Mouse (Mus musculus): ENCODE data around the gene Dnaja3.

Dnaja3 gene

DNA sequence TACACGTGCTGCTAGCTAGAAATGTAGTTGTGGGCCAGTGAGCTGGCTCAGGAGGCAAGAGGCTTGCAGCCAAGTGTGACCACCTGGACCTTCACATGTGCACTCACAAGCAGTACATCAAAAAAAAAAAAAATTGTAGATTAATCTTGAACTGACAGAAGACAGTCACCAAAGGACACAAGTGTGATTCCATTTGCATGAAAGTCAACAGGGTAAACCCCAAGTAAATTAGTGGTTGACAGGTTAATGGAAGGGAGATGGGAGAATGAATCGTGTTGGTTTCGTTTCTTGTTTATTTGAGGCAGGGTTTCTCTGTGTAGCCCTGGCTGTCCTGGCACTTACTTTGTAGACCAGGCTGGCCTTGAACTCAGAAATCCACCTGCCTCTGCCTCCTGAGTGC, 78.1 kb downstream of the Dnaja3 start:
- DNase-seq (ENCODE audit: inconsistent age in 2 of 2, low spot score in 1 of 2), result no peak

DNA sequence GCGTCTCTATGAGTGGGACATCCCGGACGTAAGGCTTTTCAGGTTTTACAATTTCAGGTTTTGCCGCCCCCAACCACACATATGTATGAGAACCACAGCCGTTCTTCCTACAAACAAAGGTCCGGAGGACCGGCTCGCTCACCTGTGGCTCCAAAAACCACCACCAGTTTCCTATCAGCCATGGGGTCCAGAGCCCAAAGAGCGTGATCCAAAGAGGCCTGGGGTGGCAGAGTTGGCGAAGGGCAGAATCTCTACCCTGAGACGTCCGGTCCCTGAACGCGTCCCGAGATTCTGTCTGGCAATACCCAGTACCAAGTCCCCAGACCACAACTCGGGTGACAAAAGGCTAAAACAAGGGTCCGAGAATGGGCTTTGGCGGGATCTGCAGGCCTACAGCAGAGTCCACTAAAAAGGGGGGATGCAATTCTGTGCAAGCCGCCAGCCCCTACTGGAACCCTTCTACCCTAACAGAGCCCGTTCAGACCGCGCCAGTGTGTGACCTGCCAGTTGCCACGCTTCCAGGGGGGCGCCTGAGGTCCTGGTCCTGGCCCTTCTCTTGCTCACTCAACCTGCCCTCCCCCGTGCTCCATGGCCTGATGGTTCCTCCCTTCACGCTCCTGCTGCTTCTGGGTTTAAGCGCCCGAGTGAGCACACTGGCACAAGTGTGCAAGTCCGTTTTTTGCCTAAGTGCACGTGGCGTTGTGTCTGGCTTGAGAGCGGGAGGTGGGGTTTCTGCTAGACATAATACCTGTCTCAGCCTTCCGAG, 79.1 kb downstream of the Dnaja3 start, which contains the start of gene Nmral1:
TSS of gene Nmral1 (minus strand) at position 604 of the 766 bp plus-strand sequence.
- DNase-seq (ENCODE audit: inconsistent age in 2 of 2, low spot score in 1 of 2), result peak; percentile 61 to 87

DNA sequence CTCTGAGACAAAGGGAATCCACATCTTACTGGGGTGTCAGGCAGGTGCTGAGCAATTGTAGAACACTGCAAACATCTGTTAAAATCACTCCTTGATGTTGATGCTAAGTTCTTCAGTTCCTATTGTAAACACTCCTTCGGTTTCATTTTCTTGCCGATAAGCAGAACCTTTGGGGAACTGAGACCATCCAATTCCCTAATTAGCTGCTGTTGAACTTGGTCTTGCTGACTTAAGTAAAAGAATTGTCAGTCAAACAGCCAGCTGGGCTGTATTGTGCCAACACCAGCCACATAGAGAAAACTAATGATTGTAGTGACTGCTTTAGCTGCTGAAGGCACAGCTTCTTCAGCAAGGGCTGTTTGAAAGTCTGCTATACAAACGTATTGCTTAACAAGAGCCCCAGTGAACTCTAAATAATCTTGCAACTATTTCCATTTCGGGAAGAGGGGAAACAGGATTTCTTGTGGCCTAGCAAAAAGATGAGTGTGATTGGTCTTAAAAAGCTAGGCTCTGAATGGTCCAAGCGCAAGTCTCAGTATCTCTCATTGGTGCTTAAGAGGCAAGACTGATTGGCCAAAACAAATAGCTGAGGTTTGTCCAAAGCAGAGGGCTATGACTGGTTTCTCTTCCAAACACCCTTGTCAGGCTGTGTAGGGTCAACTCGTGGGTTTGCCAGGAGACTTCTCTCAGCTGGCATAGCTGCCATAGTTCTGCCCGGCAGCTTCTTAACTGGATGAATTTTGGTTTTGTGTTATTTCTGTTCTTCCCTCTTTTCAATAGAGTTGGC, 82.5 kb downstream of the Dnaja3 start:
- no peak for DNase-seq (ENCODE audit: inconsistent age in 2 of 2, low spot score in 1 of 2)

DNA sequence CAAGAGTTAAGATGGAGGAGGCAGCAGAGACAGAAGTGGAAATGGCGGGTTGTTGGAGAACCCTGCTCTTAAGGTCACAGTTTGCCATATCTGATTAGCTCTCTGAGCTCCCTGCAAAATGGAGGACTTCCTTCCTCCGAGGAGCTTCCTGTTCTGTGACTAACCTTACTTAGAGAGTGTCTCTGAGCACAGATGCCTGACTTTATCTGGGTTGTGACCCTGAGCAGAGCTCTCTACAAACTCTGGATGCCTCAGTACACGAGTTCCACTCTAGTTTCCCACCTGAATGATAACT, 83.1 kb downstream of the Dnaja3 start:
- DNase-seq (ENCODE audit: inconsistent age in 2 of 2, low spot score in 1 of 2), result no peak

DNA sequence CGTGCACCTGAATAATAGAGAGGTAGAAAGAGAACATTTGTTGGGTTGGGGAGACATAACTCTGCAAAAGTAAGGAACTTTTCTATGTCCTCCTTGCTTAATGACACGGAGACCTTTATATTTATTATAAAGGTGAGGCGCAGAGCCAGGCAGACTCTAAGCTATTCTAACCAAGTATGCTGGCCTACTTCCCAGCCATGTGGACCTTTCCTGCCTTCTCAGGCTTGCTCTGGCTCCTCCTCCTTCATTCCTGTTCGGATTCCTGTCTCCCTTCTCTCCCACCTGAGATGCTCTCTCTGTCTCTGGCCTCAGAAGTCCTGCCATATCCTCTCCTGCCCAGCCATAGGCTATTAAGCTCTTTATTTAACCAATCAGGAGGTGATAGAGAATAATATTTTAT, 85.5 kb downstream of the Dnaja3 start:
- no peak for DNase-seq (ENCODE audit: inconsistent age in 2 of 2, low spot score in 1 of 2)

DNA sequence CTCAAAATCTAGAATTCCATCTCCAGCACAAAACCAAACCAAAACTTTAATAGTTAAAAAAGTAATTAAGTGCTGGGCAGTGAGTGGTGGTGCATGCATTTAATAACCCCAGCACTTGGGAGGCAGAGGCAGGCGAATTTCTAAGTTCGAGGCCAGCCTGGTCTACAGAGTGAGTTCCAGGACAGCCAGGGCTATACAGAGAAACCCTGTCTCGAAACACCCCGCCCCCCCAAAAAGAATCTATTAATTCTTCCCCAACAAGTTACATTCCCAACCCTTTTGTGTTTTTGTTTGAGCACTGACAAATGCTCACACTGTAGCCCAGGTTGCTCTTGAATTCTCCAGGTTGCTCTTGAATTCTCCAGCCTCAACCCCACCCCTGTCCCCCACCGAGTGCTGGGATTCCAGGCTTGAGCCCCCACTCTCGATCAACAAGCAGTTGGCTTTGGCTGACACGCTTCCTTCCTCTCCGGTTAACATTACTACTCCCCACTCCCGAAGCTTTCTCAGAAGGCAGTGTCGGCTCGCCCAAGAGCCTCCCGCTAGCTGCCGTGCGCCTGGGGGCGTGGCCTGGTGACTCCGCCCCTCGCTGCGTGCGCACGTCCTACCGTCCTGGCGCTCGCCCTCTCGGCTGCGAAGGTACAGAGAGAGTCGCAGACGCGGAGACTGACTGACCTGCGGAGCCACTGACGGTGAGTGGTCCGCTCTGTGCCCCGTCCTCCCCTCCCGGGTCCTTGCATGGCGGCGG, 86.2 kb downstream of the Dnaja3 start, which contains the start of gene Hmox2:
TSS of gene Hmox2 (plus strand) at position 582 of the 748 bp plus-strand sequence.
- DNase-seq (ENCODE audit: inconsistent age in 2 of 2, low spot score in 1 of 2), result peak; percentile 96 to 98

DNA sequence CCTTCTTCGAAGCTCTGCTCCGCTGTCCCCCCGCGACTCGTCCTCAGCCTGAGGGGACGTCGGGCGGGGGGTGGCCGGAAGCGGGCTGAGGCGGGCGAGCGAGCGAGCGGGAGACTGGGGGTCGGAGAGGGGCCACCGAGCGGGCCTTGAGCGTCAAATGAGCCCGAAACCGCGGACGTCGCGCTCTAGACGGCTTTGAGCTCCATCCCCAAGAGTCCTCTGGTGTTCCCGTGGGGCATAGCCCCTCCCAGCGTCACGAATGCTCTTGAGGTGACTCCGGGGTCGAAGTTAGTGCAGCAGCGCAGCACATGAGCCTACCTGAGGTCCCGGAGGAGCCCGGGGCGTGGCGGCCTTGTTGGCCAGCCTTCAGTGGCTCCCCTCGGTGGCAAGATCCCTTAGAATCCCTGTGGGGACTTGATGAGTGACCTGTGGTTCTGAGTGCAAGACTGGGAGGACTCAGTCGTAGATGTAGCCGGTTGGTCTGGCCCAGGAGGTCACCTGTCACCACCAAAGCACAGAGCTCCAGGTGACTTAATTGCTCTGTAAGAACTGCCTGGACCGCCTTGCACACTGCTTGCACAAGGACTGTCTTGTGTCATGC, 86.8 kb downstream of the Dnaja3 start:
- peak in 1 of 2 experiments; percentile 85 for DNase-seq (ENCODE audit: inconsistent age in 2 of 2, low spot score in 1 of 2)

DNA sequence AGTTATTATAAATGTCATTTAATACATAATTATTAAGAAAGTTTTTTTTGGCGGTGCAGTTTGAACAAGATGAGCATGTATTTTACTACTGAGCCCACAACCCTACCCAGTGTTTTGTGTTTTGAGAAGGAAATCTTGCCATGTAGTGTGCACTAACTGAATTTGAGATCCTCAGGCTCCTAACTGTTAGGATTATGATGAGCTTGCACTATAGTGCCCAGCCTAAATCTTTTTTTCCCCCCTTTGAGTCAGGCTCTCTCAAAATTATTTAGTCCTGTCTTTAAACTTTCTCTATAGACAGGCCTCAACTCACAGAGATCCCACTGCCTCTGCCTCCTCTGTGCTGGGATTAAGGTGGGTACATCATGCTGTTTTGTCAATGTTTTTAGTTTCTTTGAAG, 87.7 kb downstream of the Dnaja3 start:
- no peak for DNase-seq (ENCODE audit: inconsistent age in 2 of 2, low spot score in 1 of 2)

DNA sequence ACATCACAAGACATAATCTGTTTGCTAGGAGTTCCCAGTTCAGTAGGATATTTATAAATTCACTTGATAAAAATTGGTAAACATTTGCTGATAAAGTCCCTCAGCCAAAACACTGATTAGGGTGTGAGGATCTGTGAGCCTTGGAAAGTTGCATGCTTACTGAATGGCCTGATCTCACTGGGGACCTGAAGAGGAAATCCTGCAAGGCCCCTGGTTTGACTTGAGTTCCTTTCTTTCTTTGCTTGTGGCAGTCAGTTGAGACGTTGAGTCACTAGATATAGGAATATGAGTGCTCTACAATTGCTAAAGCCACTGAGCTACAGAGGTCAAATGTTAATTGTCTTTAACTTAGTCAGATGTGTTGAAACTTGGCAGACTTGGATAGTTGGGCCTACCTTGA, 88.2 kb downstream of the Dnaja3 start:
- peak in 1 of 2 experiments; percentile 83 for DNase-seq (ENCODE audit: inconsistent age in 2 of 2, low spot score in 1 of 2)

DNA sequence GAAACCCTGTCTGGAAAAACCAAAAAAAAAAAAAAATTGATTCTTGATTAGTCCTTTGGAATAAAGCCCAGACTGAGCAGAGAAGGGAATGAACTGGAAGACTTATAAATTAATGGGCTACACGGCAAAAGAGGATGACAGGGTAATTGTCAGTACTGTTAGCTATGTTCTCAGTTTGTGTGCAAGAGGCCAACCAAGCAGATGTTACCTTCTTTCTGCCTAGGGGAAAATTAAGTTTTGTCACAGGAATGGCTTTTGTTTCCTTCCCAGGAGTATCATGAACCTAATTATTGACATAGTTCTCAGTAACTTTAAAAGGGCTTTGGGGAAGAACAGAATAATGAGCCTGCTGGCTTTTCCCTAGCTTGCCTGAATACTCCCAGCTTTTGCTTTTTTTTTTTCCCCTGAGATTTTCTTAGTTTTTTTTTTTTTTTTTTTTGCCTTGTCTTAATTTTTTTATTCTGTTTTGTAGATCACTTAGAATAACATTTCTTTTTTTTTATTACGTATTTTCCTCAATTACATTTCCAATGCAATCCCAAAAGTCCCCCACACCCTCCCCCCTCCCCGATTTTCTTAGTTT, 91.1 kb downstream of the Dnaja3 start:
- no peak for DNase-seq (ENCODE audit: inconsistent age in 2 of 2, low spot score in 1 of 2)

DNA sequence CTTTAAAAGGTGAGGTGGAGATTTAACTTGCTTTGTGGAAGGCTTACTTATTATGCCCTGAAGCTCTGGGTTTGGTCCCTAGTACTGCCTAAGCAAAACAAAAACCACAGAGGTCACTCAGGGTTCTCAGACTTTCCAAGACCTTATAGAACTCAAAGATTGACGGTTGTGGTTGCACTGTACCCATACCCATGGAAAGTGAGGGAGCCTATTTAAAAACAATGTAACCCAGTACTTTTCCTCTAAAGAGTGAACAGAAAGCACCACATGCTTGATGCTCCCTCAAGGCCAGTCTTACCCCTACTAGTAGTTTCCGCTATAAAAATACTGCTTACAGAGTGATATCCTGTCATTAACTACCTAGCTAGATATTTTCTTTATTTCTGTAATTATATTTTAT, 96.5 kb downstream of the Dnaja3 start:
- DNase-seq (ENCODE audit: inconsistent age in 2 of 2, low spot score in 1 of 2), result no peak

DNA sequence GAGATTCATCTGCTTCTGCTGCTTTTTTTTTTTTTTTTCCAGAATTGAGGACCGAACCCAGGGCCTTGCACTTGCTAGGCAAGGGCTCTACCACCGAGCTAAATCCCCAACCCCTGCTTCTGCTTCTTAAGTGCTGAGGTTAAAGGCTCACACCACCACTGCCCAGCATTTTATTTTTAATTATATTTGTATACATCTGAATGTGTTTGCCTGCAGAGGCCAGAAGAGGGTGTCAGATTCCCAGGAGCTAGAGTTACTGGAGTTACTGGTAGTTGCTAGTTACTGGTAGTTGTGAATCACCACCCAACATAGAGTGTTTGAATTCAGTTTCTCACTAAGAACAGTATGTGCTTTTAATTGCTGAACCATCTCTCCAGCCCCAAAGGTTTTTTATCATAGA, 100.2 kb downstream of the Dnaja3 start:
- DNase-seq (ENCODE audit: inconsistent age in 2 of 2, low spot score in 1 of 2), result no peak

DNA sequence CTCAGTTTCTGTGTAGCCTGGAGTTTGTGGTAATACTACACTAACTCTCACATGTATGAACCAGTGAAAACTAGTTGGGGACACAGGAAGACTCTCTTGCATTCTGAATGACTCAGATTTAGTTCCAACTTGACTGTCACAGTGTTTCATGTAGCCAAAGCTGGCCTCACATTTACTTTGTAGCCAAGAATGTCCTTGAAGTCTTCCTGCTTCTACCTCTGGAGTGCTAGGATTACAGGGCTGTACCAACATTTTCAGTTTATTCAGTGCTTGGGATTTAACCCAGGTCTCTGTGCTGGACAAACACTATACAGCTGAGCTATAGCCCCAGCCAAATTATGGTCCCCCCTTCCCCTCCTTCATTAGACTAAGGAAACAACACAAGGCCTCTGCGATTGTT, 102.4 kb downstream of the Dnaja3 start:
- no peak for DNase-seq (ENCODE audit: inconsistent age in 2 of 2, low spot score in 1 of 2)

DNA sequence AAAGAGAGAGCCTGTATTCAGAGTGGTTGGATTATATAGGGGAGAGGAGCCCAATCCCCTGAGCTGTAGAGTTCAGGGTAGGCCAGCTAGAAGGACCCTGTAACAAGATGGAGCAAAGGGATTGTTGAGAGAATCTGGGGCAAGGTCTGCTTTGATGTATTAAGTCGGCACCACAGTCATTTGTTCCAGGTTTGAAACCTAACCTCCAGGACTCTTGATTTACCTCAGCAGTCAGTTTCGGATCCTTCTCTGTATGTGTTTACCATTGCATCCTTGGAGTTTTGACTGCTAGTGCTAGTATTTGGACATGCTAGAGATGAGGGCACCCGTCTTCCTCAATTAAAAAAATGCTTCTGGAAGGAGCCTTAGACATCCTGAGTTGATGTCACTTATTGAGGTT, 112.4 kb downstream of the Dnaja3 start:
- DNase-seq (ENCODE audit: inconsistent age in 2 of 2, low spot score in 1 of 2), result no peak

DNA sequence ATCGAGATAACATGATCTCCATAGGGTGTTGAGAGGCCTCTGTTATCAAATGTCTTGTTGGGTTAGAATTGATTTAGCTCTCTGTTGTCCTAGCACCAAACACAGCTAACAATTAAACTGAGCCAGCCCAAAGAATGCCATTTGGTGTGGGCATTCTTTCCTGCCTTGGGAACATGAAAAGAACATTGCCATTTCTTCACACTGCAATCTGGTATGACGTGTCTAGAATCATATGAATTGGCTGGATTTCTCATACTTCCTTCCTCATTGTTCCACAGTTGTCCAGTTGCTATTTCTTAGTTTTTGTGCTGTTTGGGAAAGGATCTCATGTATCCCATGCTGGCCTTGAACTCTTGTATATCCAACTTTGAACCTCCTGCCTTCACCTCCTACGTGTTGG, 114.3 kb downstream of the Dnaja3 start:
- no peak for DNase-seq (ENCODE audit: inconsistent age in 2 of 2, low spot score in 1 of 2)

DNA sequence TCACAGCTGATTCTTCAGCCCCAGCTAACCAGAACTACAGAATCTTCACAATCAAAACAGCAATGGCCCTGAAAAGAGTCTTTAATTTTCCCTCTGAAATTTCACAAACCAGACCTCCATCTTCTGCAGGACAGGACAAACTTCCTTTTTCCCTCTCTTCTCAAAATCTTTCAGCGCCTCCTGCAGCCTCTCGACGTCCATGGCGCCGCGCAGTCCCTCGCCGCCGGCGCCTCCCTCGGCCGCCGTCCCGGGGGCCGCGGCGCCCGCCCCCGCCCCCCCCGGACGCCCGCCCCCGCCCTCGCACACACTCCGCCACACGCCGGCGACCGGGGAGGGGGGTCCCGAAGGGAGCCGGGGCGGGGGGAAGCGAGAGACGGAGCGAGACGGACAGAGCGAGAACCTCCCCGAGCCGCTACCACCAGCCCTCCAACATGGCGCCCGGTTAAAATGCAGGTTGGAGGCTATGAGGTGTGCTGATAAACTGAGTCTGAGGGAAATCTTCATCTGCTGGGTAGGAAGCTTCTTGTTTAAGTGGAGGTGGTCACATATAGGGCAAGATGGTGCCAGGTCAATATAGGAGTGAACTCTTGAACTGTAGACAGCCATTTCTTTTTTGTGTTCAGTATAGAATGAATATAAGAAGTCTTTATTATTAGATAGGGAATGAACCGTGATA, 117.0 kb downstream of the Dnaja3 start:
- DNase-seq (ENCODE audit: inconsistent age in 2 of 2, low spot score in 1 of 2), result peak in 1 of 2 experiments; percentile 77
